Mouse (Mus musculus): ENCODE data around the gene Myf6. TPM values are rescaled to one million over a fixed set of nuclear protein-coding genes. Genes with fewer than 3 reads are reported as not detected.

Myf6 gene
- 0.12 TPM in 1 of 2 replicates, not detected in the other for polyA plus RNA-seq (2012; rRNA removed)

DNA sequence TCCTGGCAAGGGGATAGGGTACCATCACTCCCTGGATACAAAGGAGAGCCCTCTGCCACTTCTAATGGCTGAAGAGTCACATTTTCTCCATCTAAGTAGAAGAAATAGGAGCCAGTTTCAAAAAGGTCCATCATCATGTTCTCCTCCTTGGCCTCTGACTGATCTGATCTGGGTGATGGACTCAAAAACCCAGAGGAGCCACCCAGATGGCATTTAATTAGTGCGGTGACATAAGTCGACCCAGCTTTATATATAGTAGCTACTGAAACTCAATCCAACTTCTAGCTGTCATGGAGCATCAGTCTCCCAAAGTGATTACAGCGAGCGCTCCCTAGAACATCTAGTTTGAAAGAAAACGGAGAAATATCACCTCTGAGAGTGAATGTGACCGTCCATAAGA, at the start of gene Myf6:
Myf6 (minus strand) TSS at position 170 of the 400 bp plus-strand sequence.

GRCm38 (mm10) chr10:107485870-107486269, 8.7 kb downstream of the Myf6 start, which contains the start of gene Myf5:
TSS of gene Myf5 (minus strand) at chr10:107486134.

Other genes starting within 250 kb of the Myf6 start
- gene Lin7a, start 223.1 kb downstream of the Myf6 start, polyA plus RNA-seq (2012; rRNA removed): 0.47 and 0.51 TPM in 2 replicates
- gene Myf5, start 8.6 kb downstream of the Myf6 start, polyA plus RNA-seq (2012; rRNA removed): 0.09 TPM in 1 of 2 replicates, not detected in the other
- gene Ptprq, start 225.3 kb upstream of the Myf6 start, polyA plus RNA-seq (2012; rRNA removed): 0.01 TPM in 2 replicates